Mouse (Mus musculus) kidney, adult 2 months (tissue): ENCODE measurements at regions not wholly inside any gene's neighbourhood (a gene's known extent, or its start where the extent isn't known, plus 50 kb on each side); places are given as distances from the start of the nearest gene placed in this dataset.

Experiments
- CTCF ChIP-seq: fragments of 200-500 bp; conservative IDR thresholded peaks from 2 replicates; pipeline ENCODE4 v1.5.1; 2011; ENCODE audit warnings: low read depth, mild to moderate bottlenecking, control low read depth, low read length, moderate library complexity, mixed read lengths; ENCODE audit not compliant: insufficient read depth, insufficient read length
- POLR2A ChIP-seq: fragments of 200-500 bp; IDR thresholded peaks from one replicate; pipeline ENCODE4 v1.6.1; 2011; ENCODE audit warnings: low read depth, low read length, control low read depth

DNA sequence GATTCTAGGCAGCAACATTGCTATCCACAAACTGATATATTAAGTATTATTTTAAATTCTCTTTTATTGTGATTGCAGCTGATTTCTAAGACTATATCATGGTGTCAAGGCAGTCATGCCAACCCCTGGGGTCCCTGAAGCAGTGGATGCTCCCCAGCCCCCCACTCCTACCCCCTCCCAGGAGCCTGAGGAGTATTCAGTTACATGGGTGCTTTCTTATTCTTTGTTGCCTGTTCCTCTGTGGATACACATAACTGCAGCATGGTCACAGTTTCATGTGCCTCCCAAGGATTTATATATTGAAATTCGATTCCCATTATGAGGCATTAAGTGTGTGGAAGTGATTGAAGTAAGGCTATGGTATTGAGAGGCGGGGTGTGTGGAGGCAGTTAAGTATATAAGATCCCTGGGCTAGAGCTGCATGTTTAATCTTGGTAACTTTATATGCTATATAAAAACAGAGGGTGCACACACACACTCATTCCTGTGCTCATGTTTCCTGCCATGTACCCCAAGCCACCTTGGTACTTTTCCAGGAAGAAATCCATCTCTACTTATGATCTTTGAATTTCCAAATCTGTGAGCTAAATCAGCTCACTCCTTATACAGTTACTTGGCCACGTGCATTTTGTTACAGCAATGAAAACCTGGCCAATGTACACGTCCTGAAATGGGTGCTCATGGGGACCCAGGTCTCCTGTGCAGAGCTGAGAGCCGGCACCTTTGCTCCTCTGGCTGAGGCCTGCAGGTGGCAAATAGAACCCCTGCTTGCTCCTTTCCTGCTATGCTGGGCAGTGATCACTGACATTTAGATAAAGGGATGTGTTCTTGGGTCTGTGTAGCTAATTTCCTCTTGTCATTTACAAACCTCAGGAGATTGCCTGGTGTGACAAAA lies 259.0 kb downstream of the Nek10 start:
- no peak for TF ChIP-seq POLR2A
- no peak for TF ChIP-seq CTCF
